Mouse (Mus musculus) inflammation-experienced regulatory T-cells (primary cell): ENCODE measurements around the gene Hrg. TPM values are rescaled to one million over a fixed set of nuclear protein-coding genes. Genes with fewer than 3 reads are reported as not detected.

Experiments used
- polyA plus RNA-seq, 2 experiments: library from polyadenylated mRNA; unstranded; fragments of 100-300 nt; shearing (Covaris generic); gene quantifications; one replicate each; pipeline ENCODE4 v1.2.1; 2017

The Hrg gene
- polyA plus RNA-seq: not detected

DNA sequence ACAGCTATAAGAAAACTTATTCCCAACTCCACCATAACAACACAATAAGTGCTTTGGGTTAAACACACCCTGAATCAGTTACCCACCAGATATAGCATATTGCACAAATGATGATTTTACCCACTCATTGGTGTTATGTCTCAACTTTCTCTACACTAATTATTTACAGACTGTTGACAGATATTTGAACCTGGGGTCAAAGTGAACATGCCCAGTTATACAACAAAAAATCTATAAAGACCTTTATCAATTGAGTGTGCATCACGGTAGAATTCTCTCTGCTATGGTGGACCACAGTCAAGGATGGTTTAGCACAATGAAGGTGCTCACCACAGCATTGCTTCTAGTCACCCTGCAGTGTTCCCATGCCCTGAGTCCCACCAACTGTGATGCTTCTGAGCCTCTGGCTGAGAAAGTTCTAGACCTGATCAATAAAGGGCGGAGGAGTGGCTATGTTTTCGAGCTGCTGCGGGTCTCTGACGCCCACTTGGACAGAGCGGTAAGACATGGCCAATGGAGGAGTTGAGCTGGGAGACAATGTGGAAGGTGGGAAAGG, at the start of gene Hrg:
Hrg (plus strand) TSS at position 233 of the 556 bp plus-strand sequence.

DNA sequence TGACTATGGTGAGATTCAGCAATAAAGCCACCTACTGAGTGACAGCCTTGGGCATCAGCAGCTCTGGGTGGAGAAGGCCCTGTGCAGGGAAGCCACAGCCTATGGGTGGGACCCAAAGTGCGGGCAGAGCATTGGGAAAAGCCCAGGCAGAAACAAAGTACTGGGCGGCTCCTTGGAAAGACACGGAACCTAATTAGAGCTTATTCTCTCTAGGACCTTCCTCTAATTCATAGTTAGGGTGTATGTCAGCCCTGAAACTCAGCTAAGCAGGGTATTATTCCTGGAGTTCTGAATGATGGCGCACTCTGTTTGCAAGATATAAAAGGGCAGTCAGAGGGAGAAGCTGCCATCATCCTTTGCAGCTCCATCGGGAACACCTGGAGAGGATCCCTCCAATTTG, 32.8 kb upstream of the Hrg start, which contains the start of gene Fetub:
Fetub (plus strand) TSS at position 301 of the 400 bp plus-strand sequence.

Other genes starting within 250 kb of the Hrg start
- gene Crygs, start 139.5 kb upstream of the Hrg start, polyA plus RNA-seq: under 1 TPM in 1 of 2 experiments, not detected in 1; 0.66 TPM
- 10 to 100 TPM; 16.3 to 19.0 TPM for gene Tbccd1, start 93.4 kb upstream of the Hrg start, polyA plus RNA-seq
- 100 to 1,000 TPM; 115 to 118 TPM for gene Dnajb11, start 93.2 kb upstream of the Hrg start, polyA plus RNA-seq
- gene Ahsg, start 59.8 kb upstream of the Hrg start, polyA plus RNA-seq: under 1 TPM in 1 of 2 experiments, not detected in 1; 0.34 TPM
- gene Fetub, start 32.7 kb upstream of the Hrg start, polyA plus RNA-seq: under 1 TPM in 1 of 2 experiments, not detected in 1; 0.75 TPM
- not detected for gene Kng2, start 78.4 kb downstream of the Hrg start, polyA plus RNA-seq
- under 1 TPM in 1 of 2 experiments, not detected in 1; 0.59 TPM for gene Kng1, start 106.8 kb downstream of the Hrg start, polyA plus RNA-seq
- 100 to 1,000 TPM; 276 to 355 TPM for gene Eif4a2, start 156.4 kb downstream of the Hrg start, polyA plus RNA-seq
- 10 to 100 TPM; 20.9 to 34.4 TPM for gene Rfc4, start 176.7 kb downstream of the Hrg start, polyA plus RNA-seq
- under 1 TPM in 1 of 2 experiments, not detected in 1; 0.88 TPM for gene Adipoq, start 195.5 kb downstream of the Hrg start, polyA plus RNA-seq